Mouse (Mus musculus) limb, embryonic 10.5 days (tissue): ENCODE data around the gene Spast. TPM values are rescaled to one million over a fixed set of nuclear protein-coding genes. Genes with fewer than 3 reads are reported as not detected.

Source experiments
- DNase-seq: peaks from one replicate; pipeline ENCODE4 v3.0.0-alpha.2; 2017; ENCODE audit warnings: low spot score
- H3K27ac ChIP-seq: fragments of 300-500 bp; sonication (generic); 2 replicates; pipeline ENCODE4 v1.5.1; 2016; ENCODE audit warnings: mild to moderate bottlenecking
- H3K27me3 ChIP-seq: fragments of 300-500 bp; sonication (generic); 2 replicates; pipeline ENCODE4 v1.6.1; 2016; ENCODE audit warnings: low read depth, mild to moderate bottlenecking; ENCODE audit not compliant: poor library complexity, severe bottlenecking
- H3K36me3 ChIP-seq: fragments of 300-500 bp; sonication (generic); 2 replicates; pipeline ENCODE4 v1.6.1; 2016; ENCODE audit warnings: mild to moderate bottlenecking, moderate library complexity
- H3K4me1 ChIP-seq: fragments of 300-500 bp; sonication (generic); 2 replicates; pipeline ENCODE4 v1.6.1; 2016
- H3K4me3 ChIP-seq: fragments of 300-500 bp; sonication (generic); 2 replicates; pipeline ENCODE4 v1.5.1; 2016; ENCODE audit warnings: mild to moderate bottlenecking, moderate library complexity
- H3K9me3 ChIP-seq: fragments of 300-500 bp; sonication (generic); replicated peaks from 2 replicates; pipeline ENCODE4 v1.6.1; 2016; ENCODE audit warnings: mild to moderate bottlenecking
- WGBS: fragments of 180-500 bp; shearing (Covaris S2); methylation state at CpG from one replicate; pipeline ENCODE4 v1.1.7; 2016; 5-methylcytosine and 5-hydroxymethylcytosine counted together
- polyA plus RNA-seq: library from polyadenylated mRNA; unstranded; fragments of >200 nt; fragmentation: Nextera tagmentation; extraction: Ambion mirVana; gene quantifications from 2 replicates; pipeline ENCODE4 v1.2.1, GENCODE M21; 2016

The Spast gene
- polyA plus RNA-seq, 1 experiment from 2014 or later, result 19.4 TPM

- Histone ChIP-seq H3K27me3 (no peaks in the 10 kb centered on the region), H3K4me1 (no peaks in the 10 kb centered on the region), H3K9me3 (no peaks in the 10 kb centered on the region), H3K4me3 (no peak overlapping the region), H3K27ac (no peak overlapping the region), H3K36me3 (peaks cover 84% of the 10 kb centered on the region)
- no peak for DNase-seq
- 85% methylated on average over 1 of the region's 1 CpGs for WGBS
Observed at GRCm38 (mm10) chr17:74363592-74363991, 24.8 kb downstream of the Spast start.

GRCm38 (mm10) chr17:74376916-74377315 is 38.1 kb downstream of the Spast start:
- Histone ChIP-seq H3K36me3 (peaks cover 88% of the 10 kb centered on the region), H3K27me3 (no peaks in the 10 kb centered on the region), H3K4me1 (no peaks in the 10 kb centered on the region), H3K9me3 (no peaks in the 10 kb centered on the region), H3K4me3 (no peak overlapping the region), H3K27ac (no peak overlapping the region)
- no peak for DNase-seq
- WGBS, result 97% methylated on average over 1 of the region's 1 CpGs

- peaks cover 76% of the 10 kb centered on the region for H3K36me3 ChIP-seq
- no peak overlapping the region for H3K4me3 ChIP-seq
- H3K27ac ChIP-seq, result no peak overlapping the region
- no peak for DNase-seq
- no peaks in the 10 kb centered on the region for H3K27me3 ChIP-seq
- no peaks in the 10 kb centered on the region for H3K4me1 ChIP-seq
- no peaks in the 10 kb centered on the region for H3K9me3 ChIP-seq
Observed at GRCm38 (mm10) chr17:74386657-74387056, 47.9 kb downstream of the Spast start.

GRCm38 (mm10) chr17:74389847-74390246 is 51.1 kb downstream of the Spast start:
- DNase-seq, result no peak
- no peaks in the 10 kb centered on the region for H3K27me3 ChIP-seq
- H3K4me1 ChIP-seq, result no peaks in the 10 kb centered on the region; the same call in 1 of the 2 replicates
- no peaks in the 10 kb centered on the region for H3K9me3 ChIP-seq
- H3K36me3 ChIP-seq, result peaks cover 44% of the 10 kb centered on the region
- H3K27ac ChIP-seq, result no peak overlapping the region
- WGBS, result 83% methylated on average over 3 of the region's 3 CpGs
- no peak overlapping the region for H3K4me3 ChIP-seq

GRCm38 (mm10) chr17:74394381-74394780 is 55.6 kb downstream of the Spast start:
- DNase-seq, result no peak
- Histone ChIP-seq H3K36me3 (peaks cover 2% of the 10 kb centered on the region; the same call in 1 of the 2 replicates), H3K27me3 (no peaks in the 10 kb centered on the region), H3K9me3 (no peaks in the 10 kb centered on the region), H3K4me3 (no peak overlapping the region; the same call in 1 of the 2 replicates), H3K27ac (no peak overlapping the region), H3K4me1 (peaks cover 9% of the 10 kb centered on the region)
- 78% methylated on average over 2 of the region's 2 CpGs for WGBS

- Histone ChIP-seq H3K27me3 (no peaks in the 10 kb centered on the region), H3K27ac (peak overlapping the region; percentile 88), H3K36me3 (no peaks in the 10 kb centered on the region), H3K9me3 (no peaks in the 10 kb centered on the region), H3K4me3 (peak overlapping the region; percentile 91), H3K4me1 (peaks cover 9% of the 10 kb centered on the region)
- WGBS, result 27% methylated on average over 16 of the region's 16 CpGs
- DNase-seq, result no peak
Observed at GRCm38 (mm10) chr17:74394855-74395254, 56.1 kb downstream of the Spast start.

GRCm38 (mm10) chr17:74395383-74396065 is 56.7 kb downstream of the Spast start, which contains the start of gene Slc30a6:
TSS of gene Slc30a6 (plus strand) at chr17:74395608.
- no peaks in the 10 kb centered on the region for H3K9me3 ChIP-seq
- no peaks in the 10 kb centered on the region for H3K27me3 ChIP-seq
- H3K4me1 ChIP-seq, result peaks cover 9% of the 10 kb centered on the region
- WGBS, result under 1% methylated on average over 41 of the region's 41 CpGs
- peak within 1 kb of the TSS; percentile 88 for H3K27ac ChIP-seq
- peak within 1 kb of the TSS; percentile 91 for H3K4me3 ChIP-seq
- DNase-seq, result peak; percentile 98
- 0 out of 2 replicates have a peak, but pooled peaks cover 2% of the 10 kb centered on the region for H3K36me3 ChIP-seq

- peaks cover 10% of the 10 kb centered on the region for H3K36me3 ChIP-seq
- DNase-seq, result no peak
- H3K27me3 ChIP-seq, result no peaks in the 10 kb centered on the region
- 92% methylated on average over 4 of the region's 4 CpGs for WGBS
- peaks cover 9% of the 10 kb centered on the region for H3K4me1 ChIP-seq
- no peak overlapping the region for H3K27ac ChIP-seq
- peak overlapping the region; percentile 91; the same call in 1 of the 2 replicates for H3K4me3 ChIP-seq
- no peaks in the 10 kb centered on the region for H3K9me3 ChIP-seq
Observed at GRCm38 (mm10) chr17:74396766-74397165, 58.0 kb downstream of the Spast start.

GRCm38 (mm10) chr17:74397173-74397572 is 58.4 kb downstream of the Spast start:
- WGBS, result 94% methylated on average over 2 of the region's 2 CpGs
- H3K4me3 ChIP-seq, result no peak overlapping the region

GRCm38 (mm10) chr17:74402486-74403222 is 63.9 kb downstream of the Spast start:
- DNase-seq, result no peak
- 93% methylated on average over 12 of the region's 12 CpGs for WGBS
- no peak overlapping the region for H3K27ac ChIP-seq
- H3K4me1 ChIP-seq, result no peaks in the 10 kb centered on the region
- no peaks in the 10 kb centered on the region for H3K27me3 ChIP-seq
- no peak overlapping the region for H3K4me3 ChIP-seq
- H3K9me3 ChIP-seq, result no peaks in the 10 kb centered on the region
- H3K36me3 ChIP-seq, result peaks cover 67% of the 10 kb centered on the region

More at GRCm38 (mm10) chr17:74397173-74397572, 58.4 kb downstream of the Spast start:
- Histone ChIP-seq H3K36me3 (peaks cover 14% of the 10 kb centered on the region), H3K27me3 (no peaks in the 10 kb centered on the region), H3K9me3 (no peaks in the 10 kb centered on the region), H3K4me1 (peaks cover 9% of the 10 kb centered on the region), H3K27ac (no peak overlapping the region)
- no peak for DNase-seq

GRCm38 (mm10) chr17:74406487-74406886 is 67.7 kb downstream of the Spast start:
- no peak for DNase-seq
- peaks cover 92% of the 10 kb centered on the region for H3K36me3 ChIP-seq
- H3K9me3 ChIP-seq, result no peaks in the 10 kb centered on the region
- H3K27me3 ChIP-seq, result no peaks in the 10 kb centered on the region
- H3K4me3 ChIP-seq, result no peak overlapping the region
- H3K4me1 ChIP-seq, result no peaks in the 10 kb centered on the region
- no peak overlapping the region for H3K27ac ChIP-seq
- 94% methylated on average over 8 of the region's 8 CpGs for WGBS

GRCm38 (mm10) chr17:74409722-74410121 is 70.9 kb downstream of the Spast start:
- Histone ChIP-seq H3K9me3 (no peaks in the 10 kb centered on the region), H3K4me3 (no peak overlapping the region), H3K36me3 (peaks cover 92% of the 10 kb centered on the region), H3K27me3 (no peaks in the 10 kb centered on the region), H3K27ac (no peak overlapping the region), H3K4me1 (no peaks in the 10 kb centered on the region)
- no peak for DNase-seq
- 68% methylated on average over 4 of the region's 4 CpGs for WGBS

GRCm38 (mm10) chr17:74413324-74413723 is 74.5 kb downstream of the Spast start:
- Histone ChIP-seq H3K27ac (no peak overlapping the region), H3K9me3 (no peaks in the 10 kb centered on the region), H3K36me3 (peaks cover 96% of the 10 kb centered on the region), H3K4me3 (no peak overlapping the region), H3K4me1 (no peaks in the 10 kb centered on the region), H3K27me3 (no peaks in the 10 kb centered on the region)
- 93% methylated on average over 8 of the region's 8 CpGs for WGBS
- DNase-seq, result no peak
